Mouse (Mus musculus) embryonic facial prominence, embryonic 11.5 days (tissue): Measurements from ENCODE around the gene Josd1. TPM values are rescaled to one million over a fixed set of nuclear protein-coding genes. Genes with fewer than 3 reads are reported as not detected.

ENCODE experiments used
- ATAC-seq: fragments of 200-750 bp; cut with Nextera tagmentation; replicated peaks from 2 replicates; pipeline ENCODE4 v1.8.0; 2017; ENCODE audit warnings: low read depth; ENCODE audit not compliant: insufficient number of reproducible peaks, low FRiP score, low TSS enrichment
- DNase-seq: peaks from one replicate; pipeline ENCODE4 v3.0.0-alpha.2; 2015; ENCODE audit warnings: low spot score
- H3K27ac ChIP-seq: fragments of 300-500 bp; sonication (generic); replicated peaks from 2 replicates; pipeline ENCODE4 v1.5.1; 2014; ENCODE audit warnings: mild to moderate bottlenecking, low read depth, low read length, control low read depth
- H3K27me3 ChIP-seq: fragments of 300-500 bp; sonication (generic); 2 replicates; pipeline ENCODE4 v1.6.1; 2014; ENCODE audit warnings: mild to moderate bottlenecking, low read length, moderate library complexity, mixed read lengths; ENCODE audit not compliant: control insufficient read depth, insufficient read depth
- H3K36me3 ChIP-seq: fragments of 300-500 bp; sonication (generic); replicated peaks from 2 replicates; pipeline ENCODE4 v1.6.1; 2014; ENCODE audit warnings: low read depth, mild to moderate bottlenecking, low read length, moderate library complexity, mixed read lengths; ENCODE audit not compliant: control insufficient read depth, insufficient read depth
- H3K4me1 ChIP-seq: fragments of 300-500 bp; sonication (generic); 2 replicates; pipeline ENCODE4 v1.6.1; 2014; ENCODE audit warnings: low read length, mixed read lengths; ENCODE audit not compliant: control insufficient read depth, insufficient read depth
- H3K4me2 ChIP-seq: fragments of 300-500 bp; sonication (generic); 2 replicates; pipeline ENCODE4 v1.6.1; 2014; ENCODE audit warnings: low read depth, mild to moderate bottlenecking, control low read depth, low read length, moderate library complexity
- H3K4me3 ChIP-seq: fragments of 300-500 bp; sonication (generic); 2 replicates; pipeline ENCODE4 v1.5.1; 2014; ENCODE audit warnings: low read depth, low read length, control low read depth
- H3K9ac ChIP-seq: fragments of 300-500 bp; sonication (generic); replicated peaks from 2 replicates; pipeline ENCODE4 v1.6.1; 2014; ENCODE audit warnings: mild to moderate bottlenecking, control low read depth, low read length
- H3K9me3 ChIP-seq: fragments of 300-500 bp; sonication (generic); replicated peaks from 2 replicates; pipeline ENCODE4 v1.6.1; 2016; ENCODE audit warnings: mild to moderate bottlenecking, low read length, inconsistent platforms, mixed read lengths; ENCODE audit not compliant: control insufficient read depth
- WGBS: fragments of 180-500 bp; shearing (Covaris S2); extraction: QIAGEN DNeasy Blood & Tissue Kit; methylation state at CpG from one replicate; pipeline ENCODE4 v1.1.7; 2014; 5-methylcytosine and 5-hydroxymethylcytosine counted together
- polyA plus RNA-seq: library from polyadenylated mRNA; unstranded; fragments of >200 nt; fragmentation: Nextera tagmentation; extraction: Ambion mirVana; gene quantifications from 2 replicates; pipeline ENCODE4 v1.2.1, GENCODE M21; 2014

The Josd1 gene
- polyA plus RNA-seq, 1 experiment from 2014 or later = 17.4 TPM

DNA sequence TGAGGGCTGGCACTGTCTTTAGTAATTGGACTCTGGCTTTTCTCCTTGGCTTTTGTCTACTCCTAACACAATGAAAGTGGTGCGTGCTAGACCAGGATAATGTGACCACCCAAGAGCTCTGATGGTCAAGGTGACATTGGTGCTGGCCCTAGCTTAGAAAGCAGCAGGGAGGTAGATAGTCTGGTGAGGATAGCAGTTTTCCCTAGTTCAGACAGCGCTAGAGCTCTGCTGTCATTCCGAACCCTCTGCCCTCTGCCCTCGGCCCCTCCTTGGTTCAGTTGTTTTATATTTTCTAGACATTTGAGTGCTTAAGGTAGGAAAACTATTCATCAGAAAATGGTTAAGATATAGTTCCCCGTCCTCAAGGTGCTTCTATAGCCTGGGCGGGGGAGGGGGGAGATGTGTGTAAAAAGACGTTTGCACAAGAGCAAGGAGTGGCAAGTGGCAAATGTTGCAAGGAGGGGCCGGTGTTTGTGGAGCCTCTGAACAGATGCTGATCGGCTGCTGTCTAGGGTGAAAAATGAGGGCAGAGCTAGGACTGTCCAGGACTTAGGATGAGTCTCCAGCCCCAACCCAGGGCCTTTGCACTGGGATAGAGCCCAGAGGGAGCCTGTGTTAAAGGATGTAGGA lies 10.0 kb upstream of the Josd1 start:
- DNase-seq = no peak
- 85% methylated on average over 9 of the region's 9 CpGs for WGBS
- no peak for ATAC-seq
- Histone ChIP-seq H3K9me3 (no peaks in the 10 kb centered on the region), H3K27ac (no peak overlapping the region), H3K4me1 (no peaks in the 10 kb centered on the region), H3K27me3 (no peaks in the 10 kb centered on the region), H3K4me2 (no peak overlapping the region), H3K4me3 (no peak overlapping the region), H3K36me3 (no peaks in the 10 kb centered on the region), H3K9ac (no peak overlapping the region)

DNA sequence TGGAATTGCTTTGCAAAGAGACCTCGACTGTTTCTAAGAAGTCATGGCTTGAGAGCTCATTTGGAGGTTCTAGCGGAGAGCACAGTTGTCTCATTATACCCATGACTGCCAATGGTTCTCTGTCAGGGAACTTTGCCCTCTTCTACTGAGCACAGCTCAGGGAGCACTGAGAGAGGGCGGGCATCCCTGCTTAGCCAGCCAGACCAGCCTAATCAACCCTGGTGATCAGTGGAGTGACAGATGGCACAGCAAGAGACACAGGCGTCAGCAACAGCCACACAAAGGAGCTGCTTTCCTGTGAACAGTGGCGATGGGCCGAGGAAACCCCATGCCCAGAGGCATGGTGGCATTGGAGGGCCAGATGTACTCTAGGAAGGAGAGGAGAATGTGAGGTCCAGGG lies 9.3 kb upstream of the Josd1 start:
- Histone ChIP-seq H3K4me2 (no peak overlapping the region), H3K36me3 (no peaks in the 10 kb centered on the region), H3K9me3 (no peaks in the 10 kb centered on the region), H3K4me1 (no peaks in the 10 kb centered on the region; the same call in 1 of the 2 replicates), H3K4me3 (no peak overlapping the region), H3K27me3 (no peaks in the 10 kb centered on the region), H3K9ac (no peak overlapping the region), H3K27ac (no peak overlapping the region)
- WGBS = 80% methylated on average over 6 of the region's 6 CpGs
- DNase-seq (no peak), ATAC-seq (no peak)

DNA sequence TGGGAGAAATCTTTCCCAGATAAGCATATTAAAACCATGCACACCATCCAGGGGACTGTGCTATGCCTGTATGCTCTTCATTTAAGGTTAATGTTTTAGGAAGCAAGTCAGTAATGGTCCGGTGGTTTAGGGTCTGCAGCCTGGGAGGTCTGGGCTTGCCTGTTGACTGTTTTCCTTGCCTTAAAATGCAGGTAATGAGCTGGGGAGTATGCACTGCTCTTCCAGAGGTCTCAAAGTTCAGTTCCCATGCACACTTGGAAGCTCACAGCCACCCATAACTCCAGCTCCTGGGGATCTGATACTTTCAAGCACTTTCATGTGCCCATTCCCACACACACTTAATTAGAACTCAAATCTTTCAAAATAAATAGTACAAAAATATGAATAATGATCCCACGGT lies 8.8 kb upstream of the Josd1 start:
- no peaks in the 10 kb centered on the region for H3K36me3 ChIP-seq
- no peaks in the 10 kb centered on the region for H3K27me3 ChIP-seq
- H3K4me1 ChIP-seq = no peaks in the 10 kb centered on the region; the same call in 1 of the 2 replicates
- H3K9ac ChIP-seq = no peak overlapping the region
- WGBS = 93% methylated on average over 2 of the region's 2 CpGs
- no peak for DNase-seq
- no peak overlapping the region for H3K27ac ChIP-seq
- no peaks in the 10 kb centered on the region for H3K9me3 ChIP-seq
- H3K4me2 ChIP-seq = no peak overlapping the region
- no peak for ATAC-seq
- H3K4me3 ChIP-seq = no peak overlapping the region

- no peak for ATAC-seq
- Histone ChIP-seq H3K27me3 (no peaks in the 10 kb centered on the region), H3K4me1 (no peaks in the 10 kb centered on the region; the same call in 1 of the 2 replicates), H3K9me3 (no peaks in the 10 kb centered on the region), H3K36me3 (no peaks in the 10 kb centered on the region), H3K4me3 (no peak overlapping the region), H3K9ac (no peak overlapping the region), H3K27ac (no peak overlapping the region), H3K4me2 (no peak overlapping the region)
- WGBS = 64% methylated on average over 3 of the region's 3 CpGs
- DNase-seq = no peak
Measured at GRCm38 (mm10) chr15:79695516-79695915, 7.8 kb upstream of the Josd1 start.

DNA sequence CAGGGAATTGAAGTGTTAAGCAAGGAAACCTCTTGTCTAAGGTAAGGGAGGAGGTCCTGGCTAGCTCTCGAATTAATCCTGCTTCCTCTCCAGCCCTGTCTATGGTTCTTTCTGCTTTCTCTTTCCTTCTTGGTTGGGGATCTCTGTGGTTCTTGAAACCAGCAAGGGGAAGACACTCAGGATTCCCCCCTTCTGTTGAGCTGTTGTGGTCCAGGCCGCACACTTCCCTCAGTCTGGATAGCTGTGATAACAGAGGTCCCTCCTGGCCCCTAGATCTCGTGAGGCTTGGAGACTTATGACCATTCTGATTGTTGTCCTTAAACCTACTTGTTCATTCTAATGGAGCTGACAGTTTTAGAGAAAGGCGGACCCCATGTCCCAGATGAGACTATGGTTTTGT lies 6.8 kb upstream of the Josd1 start:
- ATAC-seq = no peak
- no peaks in the 10 kb centered on the region; the same call in 1 of the 2 replicates for H3K4me1 ChIP-seq
- 91% methylated on average over 4 of the region's 4 CpGs for WGBS
- no peaks in the 10 kb centered on the region for H3K36me3 ChIP-seq
- H3K9me3 ChIP-seq = no peaks in the 10 kb centered on the region
- H3K4me2 ChIP-seq = no peak overlapping the region
- no peak overlapping the region for H3K9ac ChIP-seq
- no peak for DNase-seq
- no peaks in the 10 kb centered on the region for H3K27me3 ChIP-seq
- no peak overlapping the region for H3K4me3 ChIP-seq
- H3K27ac ChIP-seq = no peak overlapping the region

- WGBS = 86% methylated on average over 11 of the region's 11 CpGs
Measured at GRCm38 (mm10) chr15:79693740-79694139, 6.0 kb upstream of the Josd1 start.

GRCm38 (mm10) chr15:79692334-79692733 lies 4.6 kb upstream of the Josd1 start:
- no peak for ATAC-seq
- Histone ChIP-seq H3K9me3 (no peaks in the 10 kb centered on the region), H3K4me3 (no peak overlapping the region), H3K4me2 (no peak overlapping the region), H3K4me1 (no peaks in the 10 kb centered on the region; the same call in 1 of the 2 replicates), H3K27ac (no peak overlapping the region), H3K27me3 (no peaks in the 10 kb centered on the region), H3K9ac (no peak overlapping the region), H3K36me3 (no peaks in the 10 kb centered on the region)
- WGBS = 85% methylated on average over 5 of the region's 5 CpGs
- no peak for DNase-seq

More at GRCm38 (mm10) chr15:79693740-79694139, 6.0 kb upstream of the Josd1 start:
- H3K4me2 ChIP-seq = no peak overlapping the region
- no peaks in the 10 kb centered on the region for H3K27me3 ChIP-seq
- H3K9ac ChIP-seq = no peak overlapping the region
- no peaks in the 10 kb centered on the region for H3K9me3 ChIP-seq
- DNase-seq (no peak), ATAC-seq (no peak)
- no peaks in the 10 kb centered on the region for H3K36me3 ChIP-seq
- H3K27ac ChIP-seq = no peak overlapping the region
- no peak overlapping the region for H3K4me3 ChIP-seq
- no peaks in the 10 kb centered on the region; the same call in 1 of the 2 replicates for H3K4me1 ChIP-seq

DNA sequence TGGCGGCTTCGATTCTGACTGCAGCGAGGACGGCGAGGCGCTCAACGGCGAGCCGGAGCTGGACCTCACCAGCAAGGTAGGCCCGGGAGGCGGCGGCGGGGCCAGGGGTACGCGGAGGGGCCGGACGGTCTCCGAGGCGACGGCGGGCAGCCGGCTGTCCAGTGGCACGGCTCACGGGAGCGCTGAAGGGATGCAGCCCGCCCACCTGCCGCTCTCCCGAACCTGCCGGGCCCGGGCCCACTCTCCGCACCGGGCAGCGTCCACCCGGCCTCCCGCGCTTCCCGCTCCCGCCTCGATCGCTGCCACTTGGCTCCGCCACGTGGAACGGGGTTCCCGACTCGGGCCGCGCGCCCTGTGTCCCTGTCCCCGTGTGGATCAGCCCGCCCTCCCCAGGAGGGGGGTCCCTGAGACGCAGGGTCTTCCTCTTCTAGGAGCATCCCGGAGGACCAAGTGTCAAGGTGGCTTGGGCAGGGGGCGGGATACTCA lies 3.3 kb upstream of the Josd1 start:
- ATAC-seq (peak; percentile 20), DNase-seq (peak; percentile 27)
- Histone ChIP-seq H3K27ac (peak overlapping the region; percentile 43), H3K27me3 (no peaks in the 10 kb centered on the region), H3K4me1 (no peaks in the 10 kb centered on the region; the same call in 1 of the 2 replicates), H3K4me3 (peak overlapping the region; percentile 79), H3K36me3 (no peaks in the 10 kb centered on the region), H3K9ac (peak overlapping the region; percentile 89), H3K9me3 (no peaks in the 10 kb centered on the region), H3K4me2 (peak overlapping the region; percentile 93)
- WGBS = under 1% methylated on average over 50 of the region's 53 CpGs
